Mouse (Mus musculus) C2C12 (cell line): ENCODE measurements around the gene Casd1. TPM values are rescaled to one million over a fixed set of nuclear protein-coding genes. Genes with fewer than 3 reads are reported as not detected.
"Not testable (repeated sequence)": the region's sequence is repeated elsewhere in the genome, so short reads cannot be mapped to it uniquely, and the experiment has no call there.

ENCODE experiments used
- H3K27me3 ChIP-seq: one replicate; pipeline ENCODE4 v1.6.1; 2011; ENCODE audit not compliant: control insufficient read depth, insufficient read depth, insufficient read length
- H3K36me3 ChIP-seq: one replicate; pipeline ENCODE4 v1.6.1; 2011; ENCODE audit not compliant: control insufficient read depth, insufficient read depth
- H3K4me3 ChIP-seq: one replicate; pipeline ENCODE4 v1.5.1; 2011; ENCODE audit warnings: mild to moderate bottlenecking, control low read depth; ENCODE audit not compliant: poor library complexity, insufficient read depth, severe bottlenecking
- H3K79me2 ChIP-seq: one replicate; pipeline ENCODE4 v1.6.1; 2011; ENCODE audit not compliant: control insufficient read depth, insufficient read depth
- H3K79me3 ChIP-seq: one replicate; pipeline ENCODE4 v1.6.1; 2011; ENCODE audit warnings: low read depth, control low read depth
- H3ac ChIP-seq: one replicate; pipeline ENCODE3; 2011; ENCODE audit warnings: low read depth; ENCODE audit not compliant: control insufficient read depth, insufficient read length
- CEBPB ChIP-seq: IDR thresholded peaks from one replicate; pipeline ENCODE4 v1.6.1; 2011; ENCODE audit warnings: low read depth, mild to moderate bottlenecking, control low read depth, moderate library complexity
- CTCF ChIP-seq: IDR thresholded peaks from one replicate; pipeline ENCODE4 v1.5.1; 2011; ENCODE audit not compliant: control insufficient read depth, insufficient read depth, insufficient read length
- FOSL1 ChIP-seq: IDR thresholded peaks from one replicate; pipeline ENCODE4 v1.8.0; 2011; ENCODE audit warnings: mild to moderate bottlenecking, low read length; ENCODE audit not compliant: poor library complexity, insufficient read depth, severe bottlenecking
- MAX ChIP-seq: IDR thresholded peaks from one replicate; pipeline ENCODE4 v1.6.1; 2011; ENCODE audit warnings: mild to moderate bottlenecking, control low read depth
- MYOD1 ChIP-seq: IDR thresholded peaks from one replicate; pipeline ENCODE4 v1.6.1; 2011; ENCODE audit warnings: low read depth; ENCODE audit not compliant: control insufficient read depth, insufficient read length
- MYOG ChIP-seq: IDR thresholded peaks from one replicate; pipeline ENCODE4 v1.6.1; 2011; ENCODE audit not compliant: control insufficient read depth, insufficient read length; ENCODE audit errors: extremely low read depth
- USF1 ChIP-seq: IDR thresholded peaks from one replicate; pipeline ENCODE4 v1.6.1; 2011; ENCODE audit warnings: low read depth, mild to moderate bottlenecking, control low read depth, moderate library complexity
- polyA plus RNA-seq: library from polyadenylated mRNA; unstranded; fragments of >200 nt; fragmentation: generic; extraction: Trizol; gene quantifications from one replicate; pipeline ENCODE4 v1.2.1, GENCODE M21; 2012; ENCODE audit warnings: missing spikeins

Gene Casd1
- polyA plus RNA-seq, 1 experiment: 4.9 TPM

DNA sequence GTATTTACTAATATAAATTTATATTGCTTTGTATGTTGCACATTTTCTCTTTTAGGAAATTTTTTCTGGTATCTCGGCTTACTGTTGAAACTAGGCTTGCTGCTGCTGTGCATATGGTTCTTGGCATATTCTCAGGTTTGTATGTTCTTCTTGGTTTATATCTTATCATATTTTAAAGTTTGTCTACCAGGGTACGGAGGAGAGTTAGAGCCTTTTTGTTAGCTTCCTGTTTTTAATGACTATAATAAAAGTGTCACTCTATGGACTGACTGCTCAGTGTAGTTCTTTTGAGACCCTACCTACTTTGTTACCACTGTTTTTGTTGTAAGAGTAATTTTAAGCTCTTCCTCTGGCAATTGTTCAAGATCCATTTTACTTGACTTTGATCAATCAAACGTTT is 30.8 kb downstream of the Casd1 start:
- Histone ChIP-seq H3K27me3 (no peaks in the 10 kb centered on the region), H3K79me2 (no peaks in the 10 kb centered on the region), H3K36me3 (peaks cover 7% of the 10 kb centered on the region), H3ac (no peak overlapping the region), H3K4me3 (no peak overlapping the region), H3K79me3 (no peaks in the 10 kb centered on the region)
- TF ChIP-seq USF1: no peak
- no peak for TF ChIP-seq MYOG
- TF ChIP-seq MAX: no peak
- no peak for TF ChIP-seq CEBPB
- no peak for TF ChIP-seq MYOD1
- no peak for TF ChIP-seq CTCF
- no peak for TF ChIP-seq FOSL1

DNA sequence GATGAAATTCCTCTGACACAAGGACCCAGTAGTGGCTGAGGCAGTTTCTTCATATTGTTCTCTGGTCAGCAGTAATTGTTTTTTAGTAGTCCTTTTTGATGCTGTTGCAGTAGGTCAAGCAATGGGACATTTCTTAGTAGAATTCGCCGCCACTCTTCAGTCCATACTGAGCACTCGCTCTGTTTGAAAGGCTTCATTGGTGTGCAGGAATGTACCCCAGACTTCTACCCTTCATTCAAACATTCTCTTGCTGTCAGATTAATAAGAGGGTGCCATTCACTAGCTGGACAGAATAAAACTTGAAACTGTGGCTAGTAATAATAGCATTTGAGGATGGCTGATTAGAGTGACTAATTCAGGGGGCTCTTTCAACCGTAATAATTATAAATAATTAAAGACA is 32.5 kb downstream of the Casd1 start:
- no peak for TF ChIP-seq USF1
- no peak for TF ChIP-seq MYOG
- peaks cover 7% of the 10 kb centered on the region for H3K36me3 ChIP-seq

DNA sequence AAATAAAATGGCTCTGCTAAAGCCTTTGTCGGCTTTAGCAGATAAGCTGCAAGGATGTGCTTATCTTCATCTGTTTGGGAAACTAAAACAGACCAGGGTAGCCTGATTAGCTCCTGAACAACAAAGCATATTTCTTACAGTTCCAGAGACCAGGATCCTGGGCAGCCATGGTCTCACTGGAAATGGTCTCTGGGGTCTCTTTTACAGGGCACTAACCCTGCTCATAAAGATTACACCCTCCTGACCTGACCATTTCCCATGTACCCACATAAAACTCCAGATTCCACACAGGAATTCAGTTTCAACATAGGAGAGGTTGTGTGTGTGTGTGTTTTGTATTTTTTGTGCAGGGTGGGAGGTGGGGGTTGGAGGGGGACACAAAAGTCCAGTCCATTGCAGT is 34.2 kb downstream of the Casd1 start:
- Histone ChIP-seq H3ac (no peak overlapping the region), H3K79me2 (no peaks in the 10 kb centered on the region), H3K4me3 (no peak overlapping the region), H3K27me3 (no peaks in the 10 kb centered on the region), H3K79me3 (no peaks in the 10 kb centered on the region), H3K36me3 (peaks cover 7% of the 10 kb centered on the region)
- TF ChIP-seq MYOG (no peak), MAX (no peak), MYOD1 (no peak), CTCF (no peak)

More for the DNA sequence above, 32.5 kb downstream of the Casd1 start:
- Histone ChIP-seq H3K79me3 (no peaks in the 10 kb centered on the region), H3K4me3 (no peak overlapping the region), H3ac (no peak overlapping the region), H3K27me3 (no peaks in the 10 kb centered on the region), H3K79me2 (no peaks in the 10 kb centered on the region)

DNA sequence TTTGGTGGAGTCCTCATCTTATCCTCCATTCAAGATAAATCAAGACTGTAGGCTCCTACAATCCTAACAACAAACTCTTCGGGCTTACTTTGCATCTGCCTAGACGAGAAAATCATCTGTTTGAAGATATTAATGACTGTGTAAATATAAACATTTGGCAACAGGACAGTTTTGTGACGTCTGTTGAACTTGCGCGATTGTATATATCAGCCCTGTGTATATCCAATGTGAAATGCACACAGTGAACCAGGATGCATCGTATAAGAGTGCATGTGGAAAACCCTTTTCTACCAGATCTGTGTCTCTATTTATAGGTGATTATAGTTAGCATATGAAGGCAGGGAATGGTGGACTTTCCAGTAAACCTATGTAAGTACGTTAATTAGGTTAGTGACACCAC is 41.4 kb downstream of the Casd1 start:
- no peak overlapping the region for H3K4me3 ChIP-seq
- H3K79me2 ChIP-seq: no peaks in the 10 kb centered on the region
- no peaks in the 10 kb centered on the region for H3K27me3 ChIP-seq
- no peak for TF ChIP-seq MAX
- TF ChIP-seq MYOG: no peak
- TF ChIP-seq CEBPB: no peak
- no peak for TF ChIP-seq FOSL1
- no peak for TF ChIP-seq USF1
- no peak for TF ChIP-seq MYOD1
- no peak for TF ChIP-seq CTCF
- no peak overlapping the region for H3ac ChIP-seq
- no peaks in the 10 kb centered on the region for H3K79me3 ChIP-seq
- peaks cover 10% of the 10 kb centered on the region for H3K36me3 ChIP-seq

DNA sequence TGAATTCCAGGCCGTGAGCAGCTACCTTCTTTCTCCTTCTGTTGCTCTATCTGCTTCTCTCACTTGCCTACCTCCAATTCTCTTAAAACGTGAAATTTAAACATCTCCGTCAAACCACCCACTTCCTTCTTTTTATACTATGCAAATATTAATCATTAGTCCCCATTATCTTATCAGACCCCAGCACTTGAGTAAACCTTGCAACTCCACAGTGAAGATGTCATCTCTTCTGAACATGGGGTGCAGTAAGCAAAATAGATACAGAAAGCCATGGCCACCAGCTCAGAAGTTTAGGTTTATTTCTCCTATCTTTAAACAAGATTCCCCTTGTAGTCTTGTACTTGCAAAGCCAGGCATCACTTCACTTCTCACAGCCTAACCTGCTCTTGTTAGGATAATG is 46.7 kb downstream of the Casd1 start:
- Histone ChIP-seq H3K79me3 (no peaks in the 10 kb centered on the region), H3K27me3 (no peaks in the 10 kb centered on the region), H3K79me2 (no peaks in the 10 kb centered on the region), H3K36me3 (no peaks in the 10 kb centered on the region), H3K4me3 (no peak overlapping the region), H3ac (no peak overlapping the region)
- TF ChIP-seq USF1: no peak
- no peak for TF ChIP-seq MAX
- TF ChIP-seq MYOD1: no peak
- no peak for TF ChIP-seq MYOG
- no peak for TF ChIP-seq CEBPB
- no peak for TF ChIP-seq CTCF
- TF ChIP-seq FOSL1: no peak

DNA sequence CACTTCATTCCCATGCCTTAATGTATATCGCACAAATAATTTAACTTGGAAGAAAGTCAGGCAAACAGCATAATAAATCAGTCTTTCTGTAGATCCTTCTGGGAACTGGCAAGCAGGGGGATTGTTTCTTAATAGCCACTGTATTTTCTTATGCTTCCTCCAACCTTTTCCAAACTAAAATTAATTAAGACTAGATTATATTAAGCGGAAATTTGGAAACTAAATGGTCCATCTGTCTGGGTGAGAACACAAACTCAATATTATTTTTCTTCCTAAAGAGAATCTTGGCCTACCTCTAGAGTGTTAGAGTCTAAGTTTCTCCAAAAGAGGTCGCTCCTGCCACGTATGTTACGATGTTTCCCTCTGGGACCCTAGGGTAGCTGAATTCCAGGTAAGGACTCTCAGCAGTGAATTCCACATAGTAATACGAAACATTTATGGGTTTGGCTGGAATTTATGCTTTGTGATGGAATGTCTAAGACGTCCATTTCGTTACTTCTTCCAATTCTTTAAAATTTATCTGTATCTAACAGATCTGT is 52.0 kb downstream of the Casd1 start:
- no peaks in the 10 kb centered on the region for H3K36me3 ChIP-seq
- no peak overlapping the region for H3K4me3 ChIP-seq
- TF ChIP-seq FOSL1: no peak
- no peak overlapping the region for H3ac ChIP-seq
- no peaks in the 10 kb centered on the region for H3K79me3 ChIP-seq
- no peaks in the 10 kb centered on the region for H3K79me2 ChIP-seq
- H3K27me3 ChIP-seq: no peaks in the 10 kb centered on the region

DNA sequence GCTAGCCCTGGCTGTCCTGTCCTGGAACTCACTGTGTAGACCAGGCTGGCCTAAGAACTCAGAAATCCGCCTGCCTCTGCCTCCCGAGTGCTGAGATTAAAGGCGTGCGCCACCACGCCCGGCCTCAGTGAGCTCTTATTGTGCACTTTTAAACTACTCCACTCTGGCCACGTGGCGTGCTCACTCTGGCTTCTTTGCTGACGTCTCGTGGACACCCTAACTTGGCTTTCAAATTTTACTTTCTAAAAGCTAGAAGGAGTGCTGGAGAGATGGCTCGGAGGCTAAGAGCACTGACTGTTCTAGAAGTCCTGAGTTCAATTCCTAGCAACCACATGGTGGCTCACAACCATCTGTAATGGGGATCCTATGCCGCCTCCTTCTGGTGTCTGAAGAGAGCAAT is 53.1 kb downstream of the Casd1 start:
- not testable (repeated sequence) for H3K27me3 ChIP-seq, H3ac ChIP-seq, H3K4me3 ChIP-seq, H3K36me3 ChIP-seq, H3K79me2 ChIP-seq, H3K79me3 ChIP-seq
